Mouse (Mus musculus) midbrain, embryonic 11.5 days (tissue): ENCODE results near the gene Gfod2. TPM values are rescaled to one million over a fixed set of nuclear protein-coding genes. Genes with fewer than 3 reads are reported as not detected.
A peak's percentile ranks its signal among the peaks of the same experiment; 100 is the strongest.

Source experiments
- ATAC-seq: fragments of 200-750 bp; cut with Nextera tagmentation; 2 replicates; pipeline ENCODE4 v1.8.0; 2017; ENCODE audit warnings: moderate TSS enrichment, moderate library complexity; ENCODE audit not compliant: low FRiP score
- DNase-seq: peaks from one replicate; pipeline ENCODE4 v3.0.0; 2015; ENCODE audit warnings: low spot score; ENCODE audit errors: missing footprints
- H3K27ac ChIP-seq: fragments of 300-500 bp; sonication (generic); 2 replicates; pipeline ENCODE4 v1.5.1; 2014; ENCODE audit warnings: low read depth, low read length
- H3K27me3 ChIP-seq: fragments of 300-500 bp; sonication (generic); 2 replicates; pipeline ENCODE4 v1.6.1; 2014; ENCODE audit warnings: mild to moderate bottlenecking, low read length, moderate library complexity, mixed read lengths; ENCODE audit not compliant: control insufficient read depth, insufficient read depth
- H3K36me3 ChIP-seq: fragments of 300-500 bp; sonication (generic); 2 replicates; pipeline ENCODE4 v1.6.1; 2014; ENCODE audit warnings: mild to moderate bottlenecking, low read length, moderate library complexity, mixed read lengths; ENCODE audit not compliant: control insufficient read depth, insufficient read depth
- H3K4me1 ChIP-seq: fragments of 300-500 bp; sonication (generic); 2 replicates; pipeline ENCODE4 v1.6.1; 2014; ENCODE audit warnings: low read length; ENCODE audit not compliant: control insufficient read depth, insufficient read depth
- H3K4me2 ChIP-seq: fragments of 300-500 bp; sonication (generic); 2 replicates; pipeline ENCODE4 v1.6.1; 2014; ENCODE audit warnings: mild to moderate bottlenecking, moderate library complexity
- H3K4me3 ChIP-seq: fragments of 300-500 bp; sonication (generic); 2 replicates; pipeline ENCODE4 v1.5.1; 2014; ENCODE audit warnings: low read depth, low read length
- H3K9ac ChIP-seq: fragments of 300-500 bp; sonication (generic); 2 replicates; pipeline ENCODE4 v1.6.1; 2014; ENCODE audit warnings: low read length
- H3K9me3 ChIP-seq: fragments of 300-500 bp; sonication (generic); 2 replicates; pipeline ENCODE4 v1.6.1; 2016; ENCODE audit warnings: low read length; ENCODE audit not compliant: control insufficient read depth
- WGBS: fragments of 180-500 bp; shearing (Covaris S2); extraction: QIAGEN DNeasy Blood & Tissue Kit; methylation state at CpG from one replicate; pipeline ENCODE4 v1.1.7; 2014; 5-methylcytosine and 5-hydroxymethylcytosine counted together
- polyA plus RNA-seq: library from polyadenylated mRNA; unstranded; fragments of >200 nt; fragmentation: Nextera tagmentation; extraction: Ambion mirVana; gene quantifications from 2 replicates; pipeline ENCODE4 v1.2.1, GENCODE M21; 2014

Gene Gfod2
- polyA plus RNA-seq, 1 experiment from 2014 or later, result 38.8 TPM

DNA sequence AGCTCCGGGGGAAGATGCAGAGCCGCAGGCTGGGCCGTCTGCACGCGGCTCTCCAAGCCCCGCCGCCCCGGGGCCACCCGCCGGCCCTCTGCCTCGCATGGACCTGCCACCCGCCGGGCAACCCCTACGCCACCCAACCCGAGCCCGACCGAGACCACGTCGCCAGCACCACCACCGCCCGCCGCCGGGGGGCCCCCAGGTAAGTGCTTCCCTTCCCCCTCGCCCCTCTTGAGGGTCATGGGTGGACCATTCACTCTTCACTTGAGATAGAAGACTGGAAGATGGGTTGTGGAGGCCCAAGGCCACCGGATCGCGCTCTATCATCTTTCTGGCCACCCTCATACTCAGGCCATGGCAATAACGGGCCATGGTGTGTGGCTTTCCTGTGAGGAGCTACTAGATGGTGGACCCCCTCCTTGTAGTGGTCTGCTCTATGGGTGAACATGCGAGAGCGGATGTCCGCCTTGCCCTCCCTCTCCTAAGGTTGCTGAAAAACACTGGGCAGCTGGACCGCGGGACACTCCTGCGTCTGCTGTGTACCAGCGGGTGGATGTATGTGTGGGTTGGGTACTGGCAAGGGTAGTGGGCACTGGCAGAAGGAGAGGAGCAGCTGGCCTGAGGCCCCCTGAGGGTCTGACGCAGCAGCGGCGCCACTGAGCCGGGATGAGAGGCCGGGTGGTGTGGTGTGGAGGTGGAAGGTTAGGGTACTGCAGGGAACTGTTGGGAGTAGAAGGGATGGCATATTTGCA lies 64.2 kb downstream of the Gfod2 start:
- H3K27ac ChIP-seq, result peak overlapping the region; percentile 51
- WGBS, result 7% methylated on average over 40 of the region's 40 CpGs

DNA sequence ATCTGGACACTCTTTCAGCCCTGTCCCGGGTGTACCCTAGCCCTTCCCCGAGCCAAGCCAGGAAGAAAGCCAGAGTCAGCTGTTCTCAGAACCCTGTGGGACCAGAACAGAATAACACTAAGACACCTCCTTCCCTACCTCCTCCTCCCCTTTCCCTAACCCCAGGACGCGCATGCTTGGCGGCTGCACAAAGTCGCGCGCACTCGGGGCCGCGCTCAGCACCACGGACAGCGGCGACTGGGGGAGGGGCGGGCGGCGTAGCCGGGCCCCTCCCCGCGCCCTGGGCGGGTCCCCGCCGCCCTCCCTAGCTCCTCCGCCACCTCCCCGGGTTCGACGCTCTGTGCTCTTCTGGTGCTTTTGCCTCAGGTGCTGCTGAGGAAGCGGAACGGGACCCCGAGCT lies 64.8 kb downstream of the Gfod2 start:
- ATAC-seq (peak; percentile 71), DNase-seq (peak; percentile 96)
- Histone ChIP-seq H3K9ac (peak overlapping the region; percentile 60), H3K4me2 (peak overlapping the region; percentile 80), H3K4me1 (peaks cover 11% of the 10 kb centered on the region), H3K27ac (peak overlapping the region; percentile 51), H3K27me3 (peaks cover 2% of the 10 kb centered on the region), H3K36me3 (peaks cover 5% of the 10 kb centered on the region; the same call in 1 of the 2 replicates), H3K4me3 (peak overlapping the region; percentile 46), H3K9me3 (peaks cover 5% of the 10 kb centered on the region; the same call in 1 of the 2 replicates)
- WGBS, result 4% methylated on average over 30 of the region's 30 CpGs

More for the DNA sequence above, 64.2 kb downstream of the Gfod2 start:
- Histone ChIP-seq H3K9me3 (peaks cover 5% of the 10 kb centered on the region; the same call in 1 of the 2 replicates), H3K27me3 (peaks cover 2% of the 10 kb centered on the region), H3K36me3 (peaks cover 5% of the 10 kb centered on the region; the same call in 1 of the 2 replicates), H3K4me2 (peak overlapping the region; percentile 80), H3K4me1 (peaks cover 11% of the 10 kb centered on the region), H3K9ac (peak overlapping the region; percentile 60), H3K4me3 (peak overlapping the region; percentile 46)
- ATAC-seq (peak; percentile 60), DNase-seq (peak; percentile 89)

DNA sequence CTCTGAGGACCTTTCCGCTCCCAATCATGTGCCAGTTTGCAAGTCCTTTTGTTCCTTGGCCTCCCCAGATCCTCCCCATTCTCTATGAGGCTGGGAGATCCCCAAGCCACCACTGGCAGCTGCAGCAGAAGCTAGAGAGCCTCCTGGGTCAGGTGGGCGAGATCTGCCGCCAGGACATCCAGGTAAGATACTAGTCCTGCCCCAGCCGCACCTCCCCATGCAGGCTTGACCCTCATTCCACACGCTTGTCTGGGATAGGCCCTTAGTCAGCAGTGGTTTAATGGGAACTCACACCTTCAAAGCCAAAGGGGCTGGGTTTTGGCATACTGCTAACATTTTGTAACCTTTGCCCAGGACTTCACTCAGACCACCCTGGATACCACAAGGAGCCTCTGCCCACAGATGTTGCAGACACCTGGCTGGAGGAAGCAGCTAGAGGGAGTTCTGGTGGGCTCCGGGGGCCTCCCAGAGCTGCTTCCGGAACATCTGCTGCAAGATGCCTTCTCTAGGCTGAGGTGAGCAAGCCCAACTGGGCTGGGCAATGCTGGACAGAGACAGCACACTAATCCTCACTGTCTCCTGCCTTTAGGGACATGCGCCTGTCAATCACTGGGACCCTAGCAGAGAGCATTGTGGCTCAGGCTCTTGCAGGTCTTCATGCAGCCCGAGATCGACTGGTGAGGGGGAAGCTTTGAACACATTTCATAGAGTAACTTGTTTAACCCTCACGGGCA lies 65.8 kb downstream of the Gfod2 start:
- no peak for DNase-seq

DNA sequence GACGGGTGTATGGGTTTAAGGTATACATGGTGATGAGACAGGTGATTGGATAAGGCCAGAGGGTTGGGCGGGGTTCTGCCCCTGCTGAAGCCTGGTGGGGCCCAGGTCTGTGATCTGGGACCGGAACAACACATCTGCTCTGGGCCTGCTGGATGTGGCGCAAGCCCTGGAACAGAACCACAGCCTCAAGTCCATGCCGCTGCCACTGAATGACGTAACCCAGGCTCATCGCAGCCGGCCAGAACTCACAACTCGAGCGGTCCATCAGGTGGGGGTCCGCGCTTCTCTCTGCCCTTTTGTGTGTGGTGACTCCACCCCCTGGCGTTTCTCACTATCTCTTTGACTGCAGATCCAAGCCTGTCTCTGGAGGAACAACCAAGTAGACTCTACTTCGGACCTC lies 67.5 kb downstream of the Gfod2 start:
- 85% methylated on average over 14 of the region's 14 CpGs for WGBS
- peaks cover 5% of the 10 kb centered on the region; the same call in 1 of the 2 replicates for H3K9me3 ChIP-seq
- H3K36me3 ChIP-seq, result no peaks in the 10 kb centered on the region
- DNase-seq (no peak), ATAC-seq (no peak)
- H3K9ac ChIP-seq, result no peak overlapping the region
- H3K27ac ChIP-seq, result no peak overlapping the region
- H3K4me1 ChIP-seq, result peaks cover 11% of the 10 kb centered on the region
- no peak overlapping the region for H3K4me3 ChIP-seq
- H3K27me3 ChIP-seq, result peaks cover 2% of the 10 kb centered on the region
- no peak overlapping the region for H3K4me2 ChIP-seq

More for the DNA sequence above, 65.8 kb downstream of the Gfod2 start:
- H3K36me3 ChIP-seq, result peaks cover 5% of the 10 kb centered on the region; the same call in 1 of the 2 replicates
- H3K9me3 ChIP-seq, result peaks cover 5% of the 10 kb centered on the region; the same call in 1 of the 2 replicates
- ATAC-seq, result no peak
- H3K4me1 ChIP-seq, result peaks cover 11% of the 10 kb centered on the region
- H3K9ac ChIP-seq, result no peak overlapping the region
- WGBS, result 88% methylated on average over 11 of the region's 11 CpGs
- H3K27me3 ChIP-seq, result peaks cover 2% of the 10 kb centered on the region
- no peak overlapping the region for H3K4me2 ChIP-seq
- no peak overlapping the region for H3K27ac ChIP-seq
- no peak overlapping the region for H3K4me3 ChIP-seq

DNA sequence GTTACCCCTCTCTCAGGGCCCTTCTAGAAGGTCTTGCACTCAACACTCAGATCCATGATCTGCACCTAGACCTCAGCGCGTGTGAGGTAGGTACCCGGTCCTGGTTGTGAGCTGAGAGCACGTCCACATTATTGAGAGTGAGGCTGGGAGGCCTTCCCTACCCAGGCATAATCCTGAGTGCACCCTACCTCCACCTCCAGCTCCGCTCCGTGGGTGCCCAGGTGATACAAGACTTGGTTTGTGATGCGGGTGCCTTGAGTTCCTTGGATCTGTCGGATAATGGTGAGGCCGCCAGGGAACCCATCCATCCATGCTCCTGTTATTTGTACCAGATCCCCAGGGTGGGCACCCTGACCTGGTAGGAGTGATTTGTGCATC lies 68.5 kb downstream of the Gfod2 start:
- H3K27ac ChIP-seq, result no peak overlapping the region
- no peak for DNase-seq
- 90% methylated on average over 9 of the region's 9 CpGs for WGBS
- no peak for ATAC-seq
- peaks cover 2% of the 10 kb centered on the region for H3K27me3 ChIP-seq
- H3K4me2 ChIP-seq, result no peak overlapping the region
- no peaks in the 10 kb centered on the region for H3K36me3 ChIP-seq
- H3K4me1 ChIP-seq, result peaks cover 11% of the 10 kb centered on the region
- peaks cover 5% of the 10 kb centered on the region; the same call in 1 of the 2 replicates for H3K9me3 ChIP-seq
- no peak overlapping the region for H3K9ac ChIP-seq
- H3K4me3 ChIP-seq, result no peak overlapping the region

DNA sequence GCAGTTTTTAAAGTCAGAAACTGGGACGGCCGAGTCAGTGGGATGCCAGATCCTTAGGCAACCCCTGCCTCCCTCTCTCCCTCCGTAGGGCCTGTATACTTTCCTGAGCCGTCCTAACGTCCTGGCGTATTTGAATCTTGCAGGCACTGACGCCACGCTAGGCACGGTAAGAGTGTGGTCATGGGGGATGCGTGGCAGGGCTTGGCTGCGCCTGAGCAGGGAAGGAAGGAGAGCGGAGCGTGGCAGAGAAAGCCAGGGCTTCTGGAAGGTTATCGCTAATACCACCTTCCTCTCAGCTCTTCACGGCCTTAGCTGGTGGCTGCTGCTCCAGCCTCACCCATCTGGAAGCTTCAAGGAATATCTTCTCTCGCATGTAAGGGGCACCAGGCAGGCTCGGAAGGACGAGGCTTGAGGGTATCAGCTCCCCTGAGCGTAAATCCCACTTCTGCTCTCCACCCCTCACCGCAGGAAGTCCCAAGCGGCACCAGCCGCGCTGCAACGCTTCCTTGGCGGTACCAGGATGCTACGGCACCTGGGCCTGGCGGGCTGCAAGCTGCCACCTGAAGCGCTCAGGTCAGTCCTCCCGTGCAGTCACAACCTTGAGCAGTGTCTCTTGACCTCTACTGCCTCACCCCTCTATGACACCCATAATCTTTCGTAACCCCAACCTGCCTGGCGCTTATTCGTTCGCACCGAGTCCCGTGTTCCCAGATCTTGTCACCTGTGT lies 69.0 kb downstream of the Gfod2 start:
- 61% methylated on average over 34 of the region's 35 CpGs for WGBS
- Histone ChIP-seq H3K27me3 (peaks cover under 1% of the 10 kb centered on the region), H3K4me3 (no peak overlapping the region), H3K27ac (no peak overlapping the region), H3K36me3 (no peaks in the 10 kb centered on the region), H3K4me1 (peaks cover 8% of the 10 kb centered on the region), H3K4me2 (no peak overlapping the region), H3K9ac (no peak overlapping the region), H3K9me3 (peaks cover 5% of the 10 kb centered on the region; the same call in 1 of the 2 replicates)
- ATAC-seq (no peak), DNase-seq (no peak)

DNA sequence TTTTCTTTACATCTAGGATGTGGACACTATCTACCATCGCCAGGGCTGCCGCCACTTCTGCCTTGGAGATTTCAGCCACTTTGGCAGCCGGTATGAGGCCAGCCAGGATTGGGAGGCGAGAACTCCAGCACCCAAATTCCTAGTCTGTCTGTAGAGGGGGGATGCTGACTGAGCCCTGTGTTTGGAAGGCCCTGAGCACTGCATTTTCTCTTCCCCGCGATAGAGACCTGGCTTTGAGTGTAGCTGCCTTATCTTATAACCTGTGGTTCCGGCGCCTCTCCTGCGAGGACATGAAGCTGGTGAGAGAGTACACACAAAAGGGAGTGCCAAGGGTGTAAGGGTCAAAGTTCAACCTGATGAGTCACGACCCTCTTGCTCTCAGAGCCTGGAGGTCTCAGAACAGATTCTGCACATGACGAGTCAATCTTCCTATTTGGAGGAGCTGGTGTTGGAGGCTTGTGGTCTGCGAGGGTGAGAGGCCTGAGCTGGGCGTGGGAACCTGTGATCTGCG lies 70.2 kb downstream of the Gfod2 start:
- Histone ChIP-seq H3K9me3 (peaks cover 5% of the 10 kb centered on the region; the same call in 1 of the 2 replicates), H3K9ac (no peak overlapping the region), H3K4me1 (no peaks in the 10 kb centered on the region), H3K4me2 (no peak overlapping the region), H3K36me3 (peaks cover 3% of the 10 kb centered on the region; the same call in 1 of the 2 replicates), H3K27ac (no peak overlapping the region), H3K27me3 (no peaks in the 10 kb centered on the region; the same call in 1 of the 2 replicates), H3K4me3 (no peak overlapping the region)
- no peak for ATAC-seq
- 66% methylated on average over 14 of the region's 14 CpGs for WGBS
- DNase-seq, result no peak

DNA sequence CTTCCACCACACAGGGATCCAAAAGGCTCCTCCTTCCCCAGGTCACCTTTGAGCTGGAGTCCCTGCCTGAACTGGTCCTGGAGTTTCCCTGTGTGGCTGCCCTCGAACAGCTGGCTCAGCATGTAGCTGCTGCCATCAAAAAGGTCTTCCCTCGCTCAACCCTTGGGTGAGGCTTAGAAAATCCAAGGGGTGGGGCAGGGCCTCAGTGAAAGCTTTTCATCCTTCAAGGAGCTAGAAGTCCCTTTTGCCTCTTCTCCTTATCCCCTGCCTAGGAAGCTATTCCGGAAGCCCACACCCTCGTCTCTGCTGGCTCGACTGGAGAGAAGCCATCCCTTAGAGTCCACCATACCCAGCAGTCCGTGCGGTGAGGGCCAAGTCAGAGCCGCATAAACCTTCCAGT lies 71.0 kb downstream of the Gfod2 start:
- Histone ChIP-seq H3K9me3 (no peaks in the 10 kb centered on the region), H3K27ac (no peak overlapping the region), H3K27me3 (no peaks in the 10 kb centered on the region; the same call in 1 of the 2 replicates), H3K4me2 (no peak overlapping the region), H3K4me1 (no peaks in the 10 kb centered on the region), H3K4me3 (no peak overlapping the region), H3K9ac (no peak overlapping the region), H3K36me3 (peaks cover 3% of the 10 kb centered on the region; the same call in 1 of the 2 replicates)
- ATAC-seq (no peak), DNase-seq (no peak)
- 57% methylated on average over 8 of the region's 8 CpGs for WGBS
